Mouse (Mus musculus) kidney, adult 2 months (tissue): ENCODE data around the gene Eepd1. TPM values are rescaled to one million over a fixed set of nuclear protein-coding genes. Genes with fewer than 3 reads are reported as not detected.

Experiments
- DNase-seq: peaks from one replicate; pipeline ENCODE4 v3.0.0; 2021
- H3K27ac ChIP-seq: fragments of 200-500 bp; 2 replicates; pipeline ENCODE4 v1.5.1; 2012; ENCODE audit warnings: low read depth, low read length, control low read depth, inconsistent platforms; ENCODE audit not compliant: insufficient read depth
- H3K27me3 ChIP-seq: fragments of 200-500 bp; replicated peaks from 2 replicates; pipeline ENCODE4 v1.6.1; 2012; ENCODE audit warnings: mild to moderate bottlenecking, moderate library complexity, low read length, inconsistent platforms; ENCODE audit not compliant: control insufficient read depth, insufficient read depth
- H3K36me3 ChIP-seq: fragments of 200-500 bp; 2 replicates; pipeline ENCODE4 v1.6.1; 2012; ENCODE audit warnings: mild to moderate bottlenecking, moderate library complexity, low read length, inconsistent platforms; ENCODE audit not compliant: control insufficient read depth, insufficient read depth
- H3K4me1 ChIP-seq: fragments of 200-500 bp; 2 replicates; pipeline ENCODE4 v1.6.1; 2011; ENCODE audit warnings: low read length; ENCODE audit not compliant: control insufficient read depth, insufficient read depth
- H3K4me3 ChIP-seq: fragments of 200-500 bp; 2 replicates; pipeline ENCODE4 v1.5.1; 2011; ENCODE audit warnings: mild to moderate bottlenecking, low read depth, low read length, control low read depth; ENCODE audit not compliant: insufficient read depth
- CTCF ChIP-seq: fragments of 200-500 bp; conservative IDR thresholded peaks from 2 replicates; pipeline ENCODE4 v1.5.1; 2011; ENCODE audit warnings: low read depth, mild to moderate bottlenecking, control low read depth, low read length, moderate library complexity, mixed read lengths; ENCODE audit not compliant: insufficient read depth, insufficient read length
- POLR2A ChIP-seq: fragments of 200-500 bp; IDR thresholded peaks from one replicate; pipeline ENCODE4 v1.6.1; 2011; ENCODE audit warnings: low read depth, low read length, control low read depth
- WGBS: fragments of 180-500 bp; shearing (Covaris S2); methylation state at CpG from one replicate; pipeline ENCODE4 v1.1.7; 2018; 5-methylcytosine and 5-hydroxymethylcytosine counted together
- polyA plus RNA-seq: library from polyadenylated mRNA; depleted of rRNA; stranded (reverse); fragments of >200 nt; gene quantifications from 2 replicates; pipeline ENCODE4 v1.2.3, GENCODE M21; 2012

Gene Eepd1
- polyA plus RNA-seq, 1 experiment: 4.8 TPM

DNA sequence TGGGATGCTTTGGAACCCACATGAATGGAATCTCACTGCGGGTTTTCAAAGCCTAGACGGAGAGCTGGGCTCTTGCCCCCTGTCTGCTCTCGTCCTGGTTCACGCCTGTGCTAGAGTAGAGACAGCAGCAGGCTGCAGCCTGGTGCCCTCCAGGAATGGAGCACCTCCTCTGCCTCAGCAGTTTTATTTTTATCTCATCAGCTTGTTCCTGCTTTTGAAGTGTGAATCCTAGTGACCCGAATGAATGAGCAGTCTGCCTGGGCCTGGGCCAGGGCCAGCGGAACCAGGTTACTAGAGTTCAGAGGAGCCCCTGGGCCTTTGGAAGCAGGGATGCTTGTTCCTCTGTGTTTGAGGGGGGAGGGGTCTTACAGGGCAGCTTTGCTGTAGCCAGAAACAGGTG, 37.8 kb downstream of the Eepd1 start:
- no peak overlapping the region for H3K27ac ChIP-seq
- H3K36me3 ChIP-seq: no peaks in the 10 kb centered on the region
- WGBS: 41% methylated on average over 6 of the region's 6 CpGs
- peak; percentile 40 for DNase-seq
- no peak for TF ChIP-seq POLR2A
- no peak for TF ChIP-seq CTCF
- no peaks in the 10 kb centered on the region for H3K27me3 ChIP-seq
- H3K4me1 ChIP-seq: 0 out of 2 replicates have a peak, but pooled peaks cover 3% of the 10 kb centered on the region
- no peak overlapping the region for H3K4me3 ChIP-seq

DNA sequence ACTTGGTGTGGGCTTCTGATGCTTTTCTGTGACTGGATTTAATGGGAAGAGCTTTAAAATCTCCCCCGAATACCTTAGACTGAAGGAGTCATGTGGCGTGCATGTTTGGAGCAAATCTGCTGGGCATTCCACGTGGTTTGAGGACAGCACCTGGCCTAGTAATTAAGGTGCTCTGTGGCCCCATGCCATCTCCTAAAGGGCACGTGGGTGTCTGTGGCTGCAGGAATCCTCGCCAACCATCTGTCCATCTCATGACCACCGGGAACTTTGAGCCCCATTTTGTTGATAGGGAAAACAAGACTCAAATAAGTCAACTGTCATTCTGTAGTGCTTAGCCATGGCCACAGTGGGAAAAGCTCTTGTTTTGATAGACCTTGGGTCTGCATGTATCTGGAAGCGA, 39.5 kb downstream of the Eepd1 start:
- no peaks in the 10 kb centered on the region for H3K27me3 ChIP-seq
- no peak overlapping the region for H3K4me3 ChIP-seq
- no peak overlapping the region for H3K27ac ChIP-seq
- no peak for DNase-seq
- 90% methylated on average over 7 of the region's 7 CpGs for WGBS
- H3K4me1 ChIP-seq: 0 out of 2 replicates have a peak, but pooled peaks cover 3% of the 10 kb centered on the region
- TF ChIP-seq POLR2A: no peak
- TF ChIP-seq CTCF: no peak
- H3K36me3 ChIP-seq: no peaks in the 10 kb centered on the region

DNA sequence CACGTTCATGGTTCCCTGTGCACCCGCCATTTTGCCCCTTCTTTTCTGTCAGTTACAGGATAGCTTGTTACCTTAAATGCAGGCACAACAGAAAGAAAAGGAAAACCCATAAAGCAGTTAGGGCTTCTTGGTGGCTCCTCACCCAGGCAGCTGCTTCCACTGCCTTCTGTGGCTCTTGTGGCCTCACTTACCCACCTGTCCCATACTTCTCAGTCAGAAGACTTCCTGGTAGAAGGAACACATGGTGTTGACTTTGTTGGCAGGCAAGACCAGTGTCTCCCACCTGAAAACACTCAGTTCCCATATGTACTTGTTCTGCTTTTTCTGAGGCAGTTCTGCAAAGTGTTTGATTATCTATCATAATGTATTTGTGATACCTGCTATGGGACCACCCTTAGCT, 40.5 kb downstream of the Eepd1 start:
- Histone ChIP-seq H3K27me3 (no peaks in the 10 kb centered on the region), H3K4me3 (no peak overlapping the region), H3K4me1 (0 out of 2 replicates have a peak, but pooled peaks cover 3% of the 10 kb centered on the region), H3K36me3 (no peaks in the 10 kb centered on the region), H3K27ac (no peak overlapping the region)
- no peak for DNase-seq
- TF ChIP-seq CTCF (no peak), POLR2A (no peak)
- WGBS: 100% methylated on average over 2 of the region's 2 CpGs

DNA sequence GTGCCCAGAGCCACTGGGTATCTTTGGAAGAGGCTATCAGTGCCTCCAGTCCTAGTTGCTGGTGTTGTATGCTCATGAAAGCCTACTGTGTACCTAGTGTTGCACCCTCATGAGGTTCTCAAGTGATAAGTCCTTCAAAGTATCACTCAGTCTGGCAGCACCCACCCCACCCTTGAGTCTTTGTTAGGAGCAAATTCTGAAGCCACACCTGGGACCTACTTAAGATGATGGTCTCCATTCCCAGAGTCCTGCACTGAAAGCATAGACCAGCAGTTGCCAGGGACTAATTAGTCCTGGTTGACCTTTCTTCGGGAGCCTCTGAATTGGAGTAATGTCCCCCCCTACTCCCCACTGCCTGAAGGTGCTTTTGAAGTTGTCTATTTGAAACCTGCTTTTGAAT, 45.2 kb downstream of the Eepd1 start:
- H3K4me3 ChIP-seq: no peak overlapping the region
- no peak for DNase-seq
- no peaks in the 10 kb centered on the region for H3K4me1 ChIP-seq
- no peaks in the 10 kb centered on the region for H3K27me3 ChIP-seq
- H3K27ac ChIP-seq: no peak overlapping the region
- TF ChIP-seq CTCF (no peak), POLR2A (no peak)
- WGBS: 61% methylated on average over 1 of the region's 1 CpGs
- no peaks in the 10 kb centered on the region for H3K36me3 ChIP-seq

DNA sequence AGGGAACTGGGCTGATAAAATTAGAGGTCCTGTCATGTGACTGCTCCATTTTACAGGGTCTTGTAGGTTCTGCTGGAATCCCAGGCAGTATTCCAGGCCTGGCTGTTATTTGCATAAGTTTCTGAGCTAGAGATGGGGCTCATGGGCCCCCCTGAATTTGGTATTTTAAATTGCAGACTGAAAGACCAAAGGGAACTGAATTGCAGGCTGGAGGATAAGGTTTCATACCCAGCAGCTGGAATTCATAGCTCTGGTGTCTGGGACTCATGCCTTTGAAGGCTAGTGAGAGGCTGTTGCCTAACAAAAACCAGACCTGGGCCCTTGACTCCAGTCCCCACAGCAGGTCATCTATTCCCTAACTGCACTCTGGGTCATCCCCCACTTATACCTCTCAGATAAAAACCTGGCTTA, 45.6 kb downstream of the Eepd1 start:
- H3K27me3 ChIP-seq: no peaks in the 10 kb centered on the region
- no peak for TF ChIP-seq CTCF
- TF ChIP-seq POLR2A: no peak
- no peak overlapping the region for H3K27ac ChIP-seq
- DNase-seq: no peak
- H3K36me3 ChIP-seq: no peaks in the 10 kb centered on the region
- no peaks in the 10 kb centered on the region for H3K4me1 ChIP-seq
- no peak overlapping the region for H3K4me3 ChIP-seq

DNA sequence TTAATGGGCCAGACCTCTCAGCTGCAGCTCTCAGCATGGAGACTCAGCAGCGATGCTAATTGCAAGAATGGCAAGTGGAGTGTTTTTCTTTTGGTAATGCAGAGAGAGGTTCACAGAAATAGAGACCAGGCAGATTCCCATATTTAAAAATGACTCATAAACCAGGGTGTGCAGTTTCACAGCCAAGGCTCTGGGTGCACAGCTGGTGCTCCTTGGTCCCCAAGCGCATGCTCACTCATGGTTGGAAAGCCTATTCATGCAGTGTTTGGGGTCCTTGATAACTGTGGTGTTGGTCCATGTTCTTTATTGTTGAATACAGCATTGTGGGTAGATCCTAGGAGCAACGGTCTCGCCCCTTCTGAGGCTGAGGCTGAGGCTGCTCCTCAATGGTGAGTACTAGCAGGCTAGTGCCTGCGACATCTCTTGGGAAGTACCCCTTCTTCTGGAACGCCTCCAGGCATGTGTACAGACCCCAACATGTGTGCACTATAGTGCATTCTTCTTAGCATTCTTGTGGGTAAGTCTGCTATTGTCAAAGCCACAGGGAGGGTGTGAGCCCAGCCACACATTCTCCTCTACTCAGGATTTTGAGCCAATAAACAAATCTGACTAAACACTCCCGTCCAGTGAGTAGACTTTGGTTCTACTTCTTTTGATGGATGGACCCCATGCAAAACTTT, 46.2 kb downstream of the Eepd1 start:
- no peaks in the 10 kb centered on the region for H3K4me1 ChIP-seq
- H3K27ac ChIP-seq: no peak overlapping the region
- DNase-seq: no peak
- no peaks in the 10 kb centered on the region for H3K36me3 ChIP-seq
- 86% methylated on average over 7 of the region's 7 CpGs for whole genome bisulfite sequencing
- H3K27me3 ChIP-seq: no peaks in the 10 kb centered on the region
- no peak for TF ChIP-seq POLR2A
- no peak for TF ChIP-seq CTCF
- no peak overlapping the region for H3K4me3 ChIP-seq

DNA sequence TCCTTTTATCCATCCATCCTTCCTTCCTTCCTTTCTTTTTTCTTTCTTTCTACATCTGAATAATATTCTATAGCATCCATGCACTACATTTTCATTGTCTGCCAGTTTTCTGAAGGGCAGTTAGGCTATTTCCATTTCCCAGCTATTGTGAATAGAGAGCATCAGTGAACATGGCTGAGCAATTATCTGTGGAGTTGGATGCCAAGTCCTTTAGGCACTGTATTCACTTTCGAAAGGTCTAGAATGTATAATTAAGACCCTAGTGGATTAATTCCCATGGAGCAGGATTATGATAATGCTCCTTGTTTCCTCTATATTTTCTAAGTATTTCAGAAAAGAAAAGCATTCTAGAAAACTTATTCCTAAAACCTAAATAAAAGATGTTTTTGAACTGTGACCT, 50.3 kb downstream of the Eepd1 start:
- H3K27me3 ChIP-seq: no peaks in the 10 kb centered on the region
- no peak overlapping the region for H3K4me3 ChIP-seq
- H3K4me1 ChIP-seq: no peaks in the 10 kb centered on the region
- H3K27ac ChIP-seq: no peak overlapping the region
- no peaks in the 10 kb centered on the region for H3K36me3 ChIP-seq
- WGBS: 98% methylated on average over 1 of the region's 1 CpGs
- TF ChIP-seq CTCF (no peak), POLR2A (no peak)
- DNase-seq: no peak
